Mouse (Mus musculus) adrenal gland (tissue): ENCODE results near the gene Nrp2.

Source experiments
- intact Hi-C: fragments of 180-260 bp; cut with DNase I; formaldehyde crosslinking; loops from one replicate; pipeline ENCODE4 v1.15.1; 2025
- long read RNA-seq, 2 experiments: library from polyadenylated mRNA; unstranded; transcript quantifications; one replicate each; pipeline ENCODE4 v2.0.0; 2020; ENCODE audit warnings: borderline replicate concordance in 1 of 2; ENCODE audit not compliant: insufficient replicate concordance in 1 of 2

The Nrp2 gene
- long read RNA-seq, experiment 1, partial matches to known transcripts, result 3 of 7 reads
- long read RNA-seq, experiment 1, other reads (novel, unspliced or antisense), result 4 of 7 reads
- long read RNA-seq, experiment 2, full-length matches to known transcripts, result 1 of 11 reads
- long read RNA-seq, experiment 2, partial matches to known transcripts, result 3 of 11 reads
- long read RNA-seq, experiment 2, other reads (novel, unspliced or antisense), result 7 of 11 reads

GRCm38 (mm10) chr1:62703158-62704116 is at the start of gene Nrp2:
Gene Nrp2, plus strand, starts transcription at chr1:62703285.
- intact Hi-C loops, result loop anchor here (5.0 to 10.0 kb wide), 4 partner anchors 231 to 1399 kb away; no protein-coding TSS in a partner anchor

GRCm38 (mm10) chr1:62654436-62654835 is 48.6 kb upstream of the Nrp2 start:
- intact Hi-C loops, result no loop called here

- intact Hi-C loops, result no loop called here
These were observed 38.0 kb upstream of the Nrp2 start for GRCm38 (mm10) chr1:62664960-62665645.

- intact Hi-C loops, result no loop called here
These were observed 37.0 kb upstream of the Nrp2 start for GRCm38 (mm10) chr1:62665771-62666730.

- intact Hi-C loops, result no loop called here
These were observed 36.3 kb upstream of the Nrp2 start for GRCm38 (mm10) chr1:62666780-62667179.

DNA sequence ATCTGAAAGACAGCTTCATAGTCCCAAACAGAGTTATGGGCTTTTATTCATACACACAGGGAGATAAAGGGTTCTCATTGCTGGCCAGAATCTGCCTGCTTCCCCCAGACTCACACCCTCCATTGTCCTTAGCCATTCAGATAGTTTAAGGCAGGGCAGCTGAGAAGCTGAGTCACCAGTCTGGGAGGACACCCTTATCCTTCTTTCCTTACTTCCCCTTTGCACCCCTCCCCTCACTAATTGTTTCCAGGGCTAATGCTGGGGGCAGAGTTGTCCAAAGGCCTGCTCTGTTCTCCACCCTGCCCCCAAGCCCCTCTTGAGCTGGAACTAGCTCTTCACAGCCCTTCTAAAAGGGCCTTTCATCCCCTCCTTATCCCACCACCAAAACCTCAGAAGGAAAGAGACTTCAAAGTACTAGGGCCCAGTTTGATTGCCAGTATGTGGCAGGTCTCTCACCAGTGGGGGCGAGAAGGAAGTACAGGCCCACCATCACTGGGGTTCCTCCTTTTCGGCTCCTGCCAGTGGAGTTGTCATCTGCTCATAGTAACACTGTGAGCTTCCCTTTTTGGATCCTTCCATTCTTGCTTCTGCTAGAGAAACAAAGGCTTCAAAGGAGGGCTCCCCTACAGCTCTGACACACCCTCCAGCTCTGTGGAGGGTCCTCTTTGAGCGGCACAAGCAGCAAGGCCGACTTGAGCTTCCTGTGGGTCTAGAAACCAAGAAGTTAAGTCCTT is 24.3 kb upstream of the Nrp2 start:
- intact Hi-C loops, result no loop called here

GRCm38 (mm10) chr1:62679466-62679865 is 23.6 kb upstream of the Nrp2 start:
- intact Hi-C loops, result no loop called here

DNA sequence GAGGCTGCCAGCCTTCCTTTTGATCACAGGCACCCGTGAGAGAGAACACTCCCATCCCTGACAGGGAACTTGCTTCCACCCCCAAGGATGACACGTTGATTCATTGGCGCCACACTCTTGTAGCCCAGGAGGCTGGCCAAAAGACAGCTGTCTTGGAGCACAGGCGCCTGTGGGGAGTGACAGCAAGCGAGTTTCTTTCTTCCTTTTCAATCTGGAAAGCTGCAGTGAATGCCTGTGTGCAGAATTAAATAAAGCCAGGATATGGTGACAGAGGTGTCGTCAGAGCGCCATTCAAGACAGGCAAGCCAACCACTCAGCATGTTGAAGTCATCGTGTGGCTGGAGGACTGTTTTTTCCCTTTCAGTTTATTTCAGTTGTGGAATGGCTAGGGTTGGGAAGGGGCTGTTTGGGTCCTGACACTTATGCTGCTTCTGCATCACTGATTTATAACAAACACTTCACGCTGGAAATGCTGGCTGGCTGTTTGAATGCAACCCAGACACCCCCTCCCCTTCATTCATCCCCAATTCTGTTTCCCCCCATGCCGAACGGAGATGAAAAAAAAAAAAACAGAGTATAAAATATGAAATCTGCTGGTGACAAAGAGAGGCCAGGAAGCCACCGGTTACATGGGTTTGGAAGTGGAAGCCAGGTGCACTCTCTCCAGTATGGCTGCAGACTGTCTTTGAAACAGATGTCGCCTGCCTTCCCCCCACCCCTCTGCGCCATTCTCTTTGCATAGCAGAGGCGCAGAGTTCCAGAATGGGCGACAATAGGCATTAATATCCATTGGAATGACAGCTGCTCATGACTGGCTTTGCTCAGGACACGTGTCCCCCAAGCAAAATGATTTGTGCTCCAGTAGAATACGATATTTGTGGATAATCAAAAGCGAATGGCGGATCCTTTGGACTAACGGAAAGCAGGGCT is 20.4 kb upstream of the Nrp2 start:
- intact Hi-C loops, result no loop called here

DNA sequence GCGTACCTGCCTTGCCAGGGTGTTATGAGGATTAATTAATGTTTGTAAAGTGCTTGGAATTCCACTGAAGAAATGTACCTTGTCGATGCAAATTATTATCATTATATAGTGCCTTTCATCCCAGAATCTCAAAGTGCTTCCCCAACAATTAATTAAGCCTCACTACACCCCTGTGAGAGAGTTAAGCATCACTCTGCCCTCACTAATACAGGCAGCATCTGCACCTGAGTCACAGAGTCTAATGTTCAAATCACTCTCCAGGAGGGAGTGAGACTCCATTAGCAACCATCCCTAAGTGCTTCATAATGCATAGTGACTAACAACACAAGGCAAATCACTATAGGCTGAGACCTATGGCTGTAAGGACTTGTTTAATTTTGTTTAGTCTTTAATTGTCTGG is 19.6 kb upstream of the Nrp2 start:
- intact Hi-C loops, result no loop called here

GRCm38 (mm10) chr1:62687511-62687910 is 15.6 kb upstream of the Nrp2 start:
- intact Hi-C loops, result no loop called here

- intact Hi-C loops, result loop anchor here (10.0 kb wide), 2 partner anchors 486 to 1506 kb away; no protein-coding TSS in a partner anchor
These were observed 11.9 kb upstream of the Nrp2 start for GRCm38 (mm10) chr1:62691175-62691574.

DNA sequence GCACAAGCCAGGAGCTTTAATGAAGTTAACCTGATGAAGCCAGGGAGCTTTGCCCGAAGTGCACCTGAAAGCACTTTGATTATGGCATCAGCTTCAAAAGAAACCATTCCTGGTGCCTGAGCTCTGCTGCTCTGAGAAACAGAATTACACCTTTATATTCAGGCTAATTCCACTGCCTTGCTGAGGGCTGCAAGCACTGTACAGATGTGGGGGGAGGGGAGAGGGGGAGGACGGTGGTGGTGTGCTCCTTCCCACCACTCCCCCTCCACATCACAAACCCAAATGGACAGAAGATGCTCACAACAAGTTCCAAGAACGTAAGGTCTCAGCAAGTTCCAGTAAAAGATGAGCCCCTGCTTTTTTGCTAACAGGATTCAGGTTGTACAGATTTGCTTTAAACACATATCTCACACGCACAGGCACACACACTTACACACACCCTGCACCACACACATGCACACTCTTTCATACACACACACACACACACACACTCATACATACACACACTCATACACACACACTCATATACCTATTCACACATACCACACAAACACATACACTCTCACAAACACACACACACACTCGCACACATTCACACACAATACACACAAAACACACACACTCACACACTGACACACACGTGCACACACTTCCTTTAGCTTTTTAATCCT is 6.6 kb upstream of the Nrp2 start:
- intact Hi-C loops, result loop anchor here (5.0 to 10.0 kb wide), 3 partner anchors 492 to 1512 kb away; no protein-coding TSS in a partner anchor

DNA sequence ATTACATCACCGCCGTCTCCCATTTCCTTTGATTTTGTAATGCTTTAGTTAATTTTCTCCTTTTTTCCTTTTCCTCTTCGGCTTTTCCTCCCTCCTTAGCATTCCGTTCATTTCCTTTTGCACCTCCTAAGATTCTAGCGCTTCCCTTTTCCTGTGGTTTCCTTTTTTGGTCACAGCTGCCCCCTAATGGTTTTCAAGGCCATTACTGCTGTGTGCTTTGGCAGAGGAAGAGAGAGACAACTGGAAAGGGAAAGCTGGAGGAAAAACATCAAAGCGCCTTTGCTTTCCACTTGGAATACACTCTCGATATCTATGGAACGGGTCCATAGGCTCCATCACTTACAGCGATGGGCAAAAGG is 6.1 kb upstream of the Nrp2 start:
- intact Hi-C loops, result loop anchor here (5.0 to 10.0 kb wide), 3 partner anchors 492 to 1512 kb away; no protein-coding TSS in a partner anchor

DNA sequence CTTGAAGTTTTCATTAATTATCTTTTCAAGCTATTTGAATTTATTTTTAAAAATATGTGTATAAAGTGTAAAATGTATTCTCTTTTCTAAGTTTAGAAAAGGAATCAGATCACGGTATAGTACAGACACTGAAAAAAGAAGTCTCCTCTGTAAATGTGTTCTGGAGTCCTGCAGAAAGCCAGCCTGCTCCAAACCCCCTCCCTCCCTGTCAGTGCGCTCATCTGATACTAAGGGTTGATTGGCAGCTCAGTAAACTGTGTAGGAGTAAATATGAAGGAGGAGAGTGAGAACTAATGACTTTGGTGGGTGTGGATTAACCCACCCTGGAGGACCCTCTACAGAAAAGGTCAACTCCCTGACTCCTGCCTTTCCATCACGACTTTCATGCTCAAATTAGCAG is 5.7 kb upstream of the Nrp2 start:
- intact Hi-C loops, result loop anchor here (5.0 to 10.0 kb wide), 3 partner anchors 493 to 1513 kb away; no protein-coding TSS in a partner anchor

DNA sequence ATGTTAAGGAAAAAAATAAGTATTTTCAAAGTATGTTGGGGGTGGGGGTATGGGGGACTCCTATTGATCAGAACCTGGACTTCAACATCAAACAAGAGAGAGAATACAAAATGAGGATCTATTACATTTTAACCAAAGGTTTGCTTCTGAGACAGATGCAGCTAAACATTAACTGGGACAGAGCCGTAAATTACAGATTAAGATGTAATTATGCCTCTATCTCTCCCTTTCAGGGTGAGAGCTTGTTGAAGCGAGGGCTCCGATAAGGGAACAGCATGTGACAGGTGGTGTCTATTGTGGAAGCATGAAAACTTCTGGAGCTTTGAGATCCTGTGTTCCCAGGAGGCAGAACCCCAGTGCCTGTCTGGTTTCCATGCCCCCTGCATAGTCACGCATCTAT is 3.3 kb upstream of the Nrp2 start:
- intact Hi-C loops, result loop anchor here (5.0 to 10.0 kb wide), 7 partner anchors 235 to 1515 kb away; no protein-coding TSS in a partner anchor

GRCm38 (mm10) chr1:62701065-62701921 is 1.8 kb upstream of the Nrp2 start:
- intact Hi-C loops, result loop anchor here (5.0 to 10.0 kb wide), 4 partner anchors 234 to 1396 kb away; no protein-coding TSS in a partner anchor

DNA sequence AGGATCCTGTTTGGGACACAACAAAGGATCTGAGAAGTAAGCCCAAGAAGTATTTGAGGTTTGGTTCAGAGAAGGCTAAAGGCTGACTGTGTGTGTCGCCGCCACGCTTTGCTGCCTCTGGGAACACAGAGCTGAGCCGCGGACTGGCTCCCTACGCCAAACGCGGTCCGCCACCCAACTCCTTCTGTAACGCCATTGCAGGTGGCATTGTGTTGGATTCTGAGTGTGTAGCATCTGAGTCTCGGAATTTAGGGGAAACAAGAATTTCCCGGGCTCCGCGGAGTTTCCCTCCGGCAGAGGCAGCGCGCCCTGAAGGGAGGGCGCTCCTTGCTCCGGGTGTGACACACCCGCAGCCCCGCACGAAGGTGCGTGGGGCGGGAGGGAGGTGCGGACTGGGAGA is 342 bp upstream of the Nrp2 start:
- intact Hi-C loops, result loop anchor here (5.0 to 10.0 kb wide), 4 partner anchors 232 to 1398 kb away; no protein-coding TSS in a partner anchor
